Mouse (Mus musculus): ENCODE data around the gene Sox5. TPM values are rescaled to one million over a fixed set of nuclear protein-coding genes. Genes with fewer than 3 reads are reported as not detected.

Gene Sox5
- polyA plus RNA-seq, 1 experiment, result 4.6 TPM

DNA sequence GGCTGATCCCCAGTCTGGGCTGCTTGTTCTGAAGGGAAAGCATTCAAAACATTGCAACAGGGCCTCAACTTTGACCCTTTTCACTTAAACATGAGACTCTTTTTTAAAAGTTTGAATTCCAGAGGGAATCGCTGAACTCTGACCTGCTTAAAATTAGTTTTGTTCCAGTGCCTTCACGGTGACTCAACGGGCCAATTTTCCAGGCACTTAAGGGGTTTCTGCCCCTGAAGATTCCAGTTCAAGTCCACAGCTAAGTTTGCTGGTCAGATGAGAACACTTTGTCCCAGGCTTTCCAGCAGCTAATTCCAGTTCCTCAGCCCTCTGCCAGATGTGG, 27.8 kb downstream of the Sox5 start:
- Histone ChIP-seq H3K4me3 (ENCODE audit: insufficient read depth, low read depth, low read length) (no peak overlapping the region), H3K4me1 (ENCODE audit: control insufficient read depth, insufficient read depth, insufficient read length, low read length) (peaks cover 12% of the 10 kb centered on the region), H3K27ac (replicated peaks; ENCODE audit: low read depth, low read length) (peak overlapping the region; percentile 96)

DNA sequence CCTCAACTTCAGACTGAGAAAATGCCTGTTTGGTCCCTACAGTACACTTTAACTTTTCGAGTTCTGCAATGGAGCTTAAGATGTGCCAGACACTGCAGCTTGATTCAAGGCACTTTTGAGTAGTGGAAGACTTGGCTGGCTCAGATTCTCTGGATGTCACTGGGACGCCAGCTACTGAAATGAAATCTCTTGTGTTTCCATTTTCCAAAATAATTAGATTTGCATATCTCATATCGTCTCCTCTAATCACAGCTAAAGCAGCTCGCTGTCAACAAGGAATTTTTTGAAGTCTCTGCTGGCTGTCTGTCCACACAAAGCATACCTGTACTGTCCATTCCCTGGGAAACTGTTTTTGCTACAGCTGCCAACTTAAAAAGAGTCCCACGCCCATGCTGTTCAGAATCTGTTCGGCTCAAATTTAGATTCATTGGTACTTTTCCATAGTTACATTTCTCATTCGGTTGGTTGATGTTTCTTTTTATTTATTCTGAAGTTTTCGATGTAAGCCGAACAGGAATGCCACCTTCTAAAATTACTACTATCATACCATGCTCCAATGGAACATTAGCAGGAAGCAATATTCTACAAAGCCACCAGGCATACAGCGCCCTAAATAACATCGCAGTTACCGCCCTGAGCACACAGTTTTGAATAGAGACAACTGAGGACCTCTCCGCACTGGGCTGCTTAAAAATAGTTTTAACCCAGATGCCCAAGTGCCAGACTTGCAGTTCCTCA, 28.4 kb downstream of the Sox5 start:
- peak overlapping the region; percentile 89 for H3K27ac ChIP-seq (replicated peaks; ENCODE audit: low read depth, low read length)
- H3K4me1 ChIP-seq (ENCODE audit: control insufficient read depth, insufficient read depth, insufficient read length, low read length), result peaks cover 12% of the 10 kb centered on the region
- H3K4me3 ChIP-seq (ENCODE audit: insufficient read depth, low read depth, low read length), result no peak overlapping the region

DNA sequence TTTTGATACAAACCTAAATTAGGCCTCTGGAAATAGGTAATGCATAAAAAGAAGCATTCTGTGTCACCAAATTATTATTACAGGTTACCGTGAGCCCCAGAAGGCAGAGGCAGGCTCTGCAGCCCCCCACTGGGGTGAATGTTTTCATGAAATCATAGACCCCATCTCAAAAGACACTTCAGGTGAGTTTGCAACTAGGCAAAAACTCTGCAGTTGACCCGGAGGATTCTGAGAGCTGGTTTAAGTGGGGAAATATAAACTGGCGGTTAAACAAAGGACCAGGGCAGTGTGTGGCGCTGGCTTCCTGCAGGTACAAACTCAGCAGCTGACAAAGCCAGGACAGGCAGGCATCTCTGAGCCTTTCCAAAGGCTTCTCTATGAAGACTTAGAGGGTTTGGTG, 30.2 kb downstream of the Sox5 start:
- Histone ChIP-seq H3K27ac (replicated peaks; ENCODE audit: low read depth, low read length) (peak overlapping the region; percentile 42; the same call in 1 of the 2 replicates), H3K4me3 (ENCODE audit: insufficient read depth, low read depth, low read length) (no peak overlapping the region), H3K4me1 (ENCODE audit: control insufficient read depth, insufficient read depth, insufficient read length, low read length) (peaks cover 12% of the 10 kb centered on the region)

DNA sequence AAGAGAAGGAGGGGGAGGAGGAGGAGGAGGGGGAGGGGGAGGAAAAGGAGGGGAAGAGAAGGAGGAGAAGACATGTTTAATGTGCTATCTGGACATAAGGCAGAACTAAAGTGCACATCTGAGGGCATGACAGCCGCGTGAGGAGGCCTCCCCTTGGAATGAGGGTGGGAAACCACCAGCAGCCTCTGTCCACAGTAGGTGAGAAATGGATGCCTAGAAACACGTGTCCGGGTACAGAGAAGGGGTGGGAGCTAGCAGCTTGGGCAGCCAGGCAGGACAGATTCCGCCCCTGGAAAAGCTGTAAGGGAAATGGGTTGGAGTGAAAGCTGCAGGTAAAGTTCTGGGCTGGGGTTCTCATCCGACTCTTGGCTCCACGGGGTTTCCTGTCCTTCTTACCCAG, 31.6 kb downstream of the Sox5 start:
- Histone ChIP-seq H3K4me1 (ENCODE audit: control insufficient read depth, insufficient read depth, insufficient read length, low read length) (peaks cover 8% of the 10 kb centered on the region), H3K27ac (replicated peaks; ENCODE audit: low read depth, low read length) (0 out of 2 replicates have a peak overlapping the region, but pooled peaks have one; percentile 6), H3K4me3 (ENCODE audit: insufficient read depth, low read depth, low read length) (no peak overlapping the region)

DNA sequence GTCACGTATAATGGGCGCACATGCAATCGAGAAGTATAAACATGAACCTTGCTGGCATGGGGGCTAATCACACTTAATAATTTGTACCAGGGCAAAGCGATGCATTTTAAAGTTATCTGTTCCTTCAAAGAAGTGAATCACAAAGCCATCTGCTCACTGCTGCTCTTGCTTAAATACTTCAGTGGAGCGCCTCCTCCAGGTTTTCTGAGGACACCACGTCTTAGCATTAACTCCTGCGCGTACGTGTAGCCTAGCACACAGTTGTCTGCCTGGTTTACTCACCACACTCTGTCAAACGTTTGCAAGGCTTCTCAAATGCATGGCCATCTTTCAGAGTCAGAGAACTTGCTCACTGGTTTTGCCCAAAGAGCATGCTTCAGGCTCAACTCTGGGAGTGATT, 35.3 kb downstream of the Sox5 start:
- H3K4me3 ChIP-seq (ENCODE audit: insufficient read depth, low read depth, low read length), result no peak overlapping the region
- peaks cover 16% of the 10 kb centered on the region; the same call in 1 of the 2 replicates for H3K4me1 ChIP-seq (ENCODE audit: control insufficient read depth, insufficient read depth, insufficient read length, low read length)
- no peak overlapping the region for H3K27ac ChIP-seq (replicated peaks; ENCODE audit: low read depth, low read length)

DNA sequence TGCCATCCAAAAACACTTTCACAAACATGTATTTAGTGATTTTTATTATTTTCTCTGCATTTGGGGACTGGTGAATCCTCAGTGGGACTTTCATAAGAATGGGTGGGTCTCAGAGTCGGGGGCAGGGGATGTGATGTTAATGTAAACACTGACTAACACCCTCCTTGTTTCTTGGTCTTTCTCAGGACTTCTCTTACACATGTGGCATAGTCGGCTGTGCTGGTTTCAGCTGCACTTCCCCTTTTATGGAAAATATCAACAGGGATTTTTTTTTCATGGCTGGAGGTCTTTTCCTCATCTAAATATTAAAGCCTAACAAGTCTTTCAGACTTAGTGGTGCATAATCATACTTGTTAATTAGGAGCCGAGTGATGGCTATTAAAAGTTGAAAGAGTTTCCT, 39.2 kb downstream of the Sox5 start:
- Histone ChIP-seq H3K4me1 (ENCODE audit: control insufficient read depth, insufficient read depth, insufficient read length, low read length) (peaks cover 14% of the 10 kb centered on the region; the same call in 1 of the 2 replicates), H3K27ac (replicated peaks; ENCODE audit: low read depth, low read length) (no peak overlapping the region), H3K4me3 (ENCODE audit: insufficient read depth, low read depth, low read length) (no peak overlapping the region)

DNA sequence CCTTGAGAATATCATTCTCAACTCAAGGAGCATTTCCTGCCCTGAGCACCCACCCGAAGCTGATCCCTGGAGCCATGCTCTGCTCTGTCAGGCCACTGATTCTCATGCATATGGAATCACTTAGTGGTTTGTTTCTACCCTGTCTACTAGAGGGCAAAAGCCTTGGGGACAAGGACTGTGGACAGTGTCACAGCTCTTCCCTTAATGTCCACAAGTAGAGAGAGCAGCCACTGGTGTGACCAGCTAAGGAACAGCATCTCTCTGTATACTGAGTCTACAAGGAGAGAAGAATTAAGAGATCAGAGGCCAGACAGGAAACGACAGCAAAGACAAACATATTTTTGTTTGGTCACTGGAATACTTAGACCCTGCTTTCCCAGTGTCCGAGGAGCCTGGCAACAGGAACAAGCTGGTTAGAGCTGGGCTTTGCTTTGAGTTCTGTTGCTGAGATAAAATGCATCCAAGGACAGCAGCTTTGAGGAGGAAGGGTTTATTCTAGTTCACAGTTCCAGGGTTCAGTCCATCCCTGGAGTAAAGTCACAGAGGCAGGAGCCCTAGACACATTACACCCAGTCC, 40.6 kb downstream of the Sox5 start:
- H3K4me3 ChIP-seq (ENCODE audit: insufficient read depth, low read depth, low read length), result no peak overlapping the region
- H3K4me1 ChIP-seq (ENCODE audit: control insufficient read depth, insufficient read depth, insufficient read length, low read length), result peaks cover 14% of the 10 kb centered on the region; the same call in 1 of the 2 replicates
- 0 out of 2 replicates have a peak overlapping the region, but pooled peaks have one; percentile 34 for H3K27ac ChIP-seq (replicated peaks; ENCODE audit: low read depth, low read length)

DNA sequence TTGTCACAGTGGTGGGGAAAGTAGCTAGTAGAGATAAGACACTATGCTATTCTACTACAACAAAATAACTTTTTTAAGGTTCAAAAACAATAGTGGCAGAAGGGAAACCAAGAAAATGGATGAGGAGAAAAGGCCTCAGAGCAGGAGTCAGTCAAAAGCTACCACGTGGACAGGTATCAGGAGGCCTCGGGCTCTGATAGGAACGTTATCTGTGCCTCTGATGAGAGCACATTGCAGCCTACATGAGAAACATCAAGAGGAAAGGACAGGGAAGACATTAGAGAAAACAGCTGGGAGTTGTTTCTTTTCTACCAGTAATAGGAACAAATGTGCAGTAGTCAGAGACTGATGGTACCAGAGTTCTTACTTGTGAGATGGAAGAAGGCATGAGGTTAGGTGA, 41.4 kb downstream of the Sox5 start:
- H3K27ac ChIP-seq (replicated peaks; ENCODE audit: low read depth, low read length), result 0 out of 2 replicates have a peak overlapping the region, but pooled peaks have one; percentile 34

DNA sequence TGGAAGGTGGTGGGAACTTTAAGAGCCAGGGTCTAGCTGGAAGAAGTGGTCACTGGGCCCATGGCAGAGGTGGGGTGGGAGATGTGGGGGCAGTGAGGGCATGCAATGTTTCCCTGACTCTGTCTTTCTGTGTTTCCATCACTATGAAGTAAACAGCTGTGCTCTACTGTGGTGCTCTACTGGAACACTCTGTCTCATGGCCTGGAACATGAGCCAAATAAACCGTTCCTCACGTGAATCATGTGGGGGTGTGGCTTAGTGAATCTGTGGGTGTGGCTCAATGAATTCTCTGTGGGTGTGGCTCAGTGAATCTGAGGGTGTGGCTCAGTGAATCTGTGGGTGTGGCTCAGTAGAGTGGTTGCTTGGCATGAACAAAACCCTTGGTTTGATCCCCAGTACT, 42.0 kb downstream of the Sox5 start:
- peaks cover 14% of the 10 kb centered on the region; the same call in 1 of the 2 replicates for H3K4me1 ChIP-seq (ENCODE audit: control insufficient read depth, insufficient read depth, insufficient read length, low read length)
- no peak overlapping the region for H3K4me3 ChIP-seq (ENCODE audit: insufficient read depth, low read depth, low read length)

More for the DNA sequence above, 41.4 kb downstream of the Sox5 start:
- Histone ChIP-seq H3K4me1 (ENCODE audit: control insufficient read depth, insufficient read depth, insufficient read length, low read length) (peaks cover 14% of the 10 kb centered on the region; the same call in 1 of the 2 replicates), H3K4me3 (ENCODE audit: insufficient read depth, low read depth, low read length) (no peak overlapping the region)

DNA sequence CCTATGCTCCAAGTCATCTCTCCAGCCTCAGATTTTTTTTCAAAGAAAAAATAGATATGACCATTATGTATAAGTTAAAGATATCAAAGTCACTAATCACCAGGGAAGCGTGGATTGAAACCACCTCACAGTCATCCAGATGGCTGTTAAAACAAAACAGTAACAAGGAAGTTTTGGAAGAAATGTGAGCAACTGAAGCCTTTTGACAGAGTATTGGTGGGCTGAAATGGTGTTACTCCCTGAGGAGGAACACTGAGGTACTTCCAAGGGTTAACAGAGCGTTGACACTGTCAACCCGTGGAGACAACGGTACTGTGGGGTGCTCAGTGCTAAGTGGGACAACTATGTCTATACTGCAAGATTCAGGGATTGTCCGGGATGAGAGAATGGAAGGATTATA, 44.0 kb downstream of the Sox5 start:
- Histone ChIP-seq H3K4me1 (ENCODE audit: control insufficient read depth, insufficient read depth, insufficient read length, low read length) (peaks cover 5% of the 10 kb centered on the region; the same call in 1 of the 2 replicates), H3K27ac (replicated peaks; ENCODE audit: low read depth, low read length) (no peak overlapping the region), H3K4me3 (ENCODE audit: insufficient read depth, low read depth, low read length) (no peak overlapping the region)

More for the DNA sequence above, 42.0 kb downstream of the Sox5 start:
- H3K27ac ChIP-seq (replicated peaks; ENCODE audit: low read depth, low read length), result no peak overlapping the region

DNA sequence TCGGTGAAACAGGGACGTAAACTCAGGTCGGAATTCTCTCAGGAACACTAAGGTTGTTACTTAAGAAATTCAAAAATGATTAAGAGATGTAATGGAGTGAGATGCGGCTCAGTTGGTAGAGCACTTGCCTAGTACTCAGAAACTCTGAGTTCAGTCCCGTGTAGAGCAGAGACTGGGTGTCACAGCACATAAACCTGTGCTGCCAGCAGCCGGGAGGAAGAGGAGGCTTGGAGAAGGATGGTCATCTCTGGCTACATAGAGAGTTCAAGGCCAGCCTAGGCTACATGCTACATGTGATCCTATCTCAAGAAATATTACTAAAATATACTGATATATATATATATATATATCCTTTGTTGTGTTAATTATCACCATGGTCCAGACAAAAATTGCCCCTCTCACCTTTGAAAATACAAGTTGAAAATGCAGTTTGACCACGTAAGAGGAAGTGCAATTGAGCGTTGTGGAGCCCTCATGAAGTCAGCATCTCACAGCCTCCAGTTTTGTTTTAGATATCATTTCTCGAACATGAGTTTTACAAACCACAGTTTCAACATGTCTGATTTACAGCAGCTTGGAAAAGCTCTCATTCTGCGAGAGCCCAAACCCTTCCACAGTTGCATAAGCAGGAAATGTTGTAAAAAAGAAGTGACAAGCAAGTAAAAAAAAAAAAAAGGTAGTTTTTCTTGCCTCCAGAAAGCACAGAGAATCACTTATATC, 50.4 kb downstream of the Sox5 start:
- Histone ChIP-seq H3K27ac (replicated peaks; ENCODE audit: low read depth, low read length) (no peak overlapping the region), H3K4me1 (ENCODE audit: control insufficient read depth, insufficient read depth, insufficient read length, low read length) (peaks cover 2% of the 10 kb centered on the region; the same call in 1 of the 2 replicates), H3K4me3 (ENCODE audit: insufficient read depth, low read depth, low read length) (no peak overlapping the region)

DNA sequence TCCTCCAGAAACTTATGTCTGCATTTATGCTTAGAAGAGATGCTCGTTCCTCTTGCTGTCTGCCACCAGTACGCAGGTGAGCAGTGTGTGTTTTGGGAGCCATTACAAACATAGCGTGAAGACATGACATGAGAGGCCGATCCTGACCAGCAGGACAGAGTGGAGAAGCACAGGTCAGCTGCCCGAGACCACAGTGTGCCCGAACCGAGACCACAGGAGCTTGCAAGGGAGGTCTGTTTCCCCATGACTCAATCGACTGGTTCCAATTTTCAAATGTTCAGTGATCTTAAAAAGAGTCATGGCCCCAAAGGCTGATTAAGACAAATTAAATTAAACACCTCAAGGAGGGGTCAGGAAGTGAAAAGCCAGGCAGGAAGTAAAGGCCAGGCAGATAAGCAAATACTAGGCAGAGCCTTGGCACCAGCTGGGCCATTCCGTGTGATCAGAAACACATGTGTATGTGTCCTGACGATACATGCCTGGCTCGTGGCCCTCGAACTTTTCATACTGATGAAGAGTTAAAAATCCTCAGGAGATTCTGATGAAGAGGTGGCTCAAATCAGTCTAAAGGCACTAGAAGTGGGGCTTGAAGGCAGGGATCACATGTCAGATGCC, 58.1 kb downstream of the Sox5 start:
- Histone ChIP-seq H3K4me1 (ENCODE audit: control insufficient read depth, insufficient read depth, insufficient read length, low read length) (no peaks in the 10 kb centered on the region), H3K4me3 (ENCODE audit: insufficient read depth, low read depth, low read length) (no peak overlapping the region), H3K27ac (replicated peaks; ENCODE audit: low read depth, low read length) (no peak overlapping the region)

DNA sequence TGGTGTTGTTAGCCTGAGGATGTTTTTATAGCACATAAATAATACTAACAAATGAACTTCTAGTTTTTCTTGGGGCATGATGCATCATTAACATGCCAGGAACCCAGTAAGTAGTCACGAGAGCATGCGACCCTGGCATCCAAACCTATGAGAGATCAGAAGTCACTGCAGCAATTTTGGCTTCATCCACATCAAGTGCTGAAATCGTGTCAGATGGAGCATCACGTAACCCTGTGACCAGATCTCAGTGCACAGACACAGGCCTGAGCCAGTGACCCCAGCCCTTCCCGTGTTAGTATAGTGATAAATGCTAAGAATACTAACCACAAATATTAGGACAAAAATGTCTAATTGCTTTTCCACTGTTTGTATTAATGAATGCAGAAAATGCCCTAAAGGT, 58.8 kb downstream of the Sox5 start:
- H3K4me3 ChIP-seq (ENCODE audit: insufficient read depth, low read depth, low read length), result no peak overlapping the region
- no peaks in the 10 kb centered on the region for H3K4me1 ChIP-seq (ENCODE audit: control insufficient read depth, insufficient read depth, insufficient read length, low read length)
- no peak overlapping the region for H3K27ac ChIP-seq (replicated peaks; ENCODE audit: low read depth, low read length)

DNA sequence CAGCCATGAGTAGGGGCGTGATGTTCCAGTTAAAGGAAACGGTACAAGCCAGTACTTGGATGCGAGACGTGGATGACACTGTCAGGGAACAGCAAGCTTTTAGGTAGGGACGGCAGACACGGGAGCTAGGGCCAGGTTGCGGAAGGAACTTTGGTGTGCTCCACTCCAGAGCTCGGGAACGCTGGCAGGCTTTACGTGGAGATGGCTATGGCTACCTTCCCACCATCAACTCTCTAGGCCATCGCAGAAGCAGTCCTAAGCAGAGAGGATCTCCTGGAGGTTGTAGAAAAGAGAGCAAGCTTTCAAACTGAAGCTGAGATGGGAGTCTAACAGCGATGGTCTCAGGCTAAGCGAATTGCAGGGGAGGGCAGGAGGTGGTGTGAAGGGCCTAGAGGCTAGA, 60.9 kb downstream of the Sox5 start:
- Histone ChIP-seq H3K27ac (replicated peaks; ENCODE audit: low read depth, low read length) (no peak overlapping the region), H3K4me1 (ENCODE audit: control insufficient read depth, insufficient read depth, insufficient read length, low read length) (no peaks in the 10 kb centered on the region), H3K4me3 (ENCODE audit: insufficient read depth, low read depth, low read length) (no peak overlapping the region)

DNA sequence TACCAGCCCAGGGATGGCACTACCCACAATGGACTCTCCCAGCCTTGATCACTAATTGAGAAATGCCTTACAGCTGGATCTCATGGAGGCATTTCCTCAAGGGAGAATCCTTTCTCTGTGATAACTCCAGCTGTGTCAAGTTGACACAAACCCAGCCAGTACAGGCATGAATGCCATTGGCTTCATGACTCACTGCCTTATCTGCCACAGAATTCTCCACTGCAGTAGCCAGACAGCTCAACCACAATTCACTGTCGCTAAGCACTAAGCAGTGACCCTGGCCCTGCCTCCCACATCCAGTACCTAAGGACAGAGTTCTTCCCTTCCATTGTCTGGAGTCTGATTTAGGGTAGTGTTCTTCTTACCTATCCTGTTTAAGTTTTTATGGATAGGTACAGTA, 65.4 kb downstream of the Sox5 start:
- H3K4me1 ChIP-seq (ENCODE audit: control insufficient read depth, insufficient read depth, insufficient read length, low read length), result 0 out of 2 replicates have a peak, but pooled peaks cover 2% of the 10 kb centered on the region
- no peak overlapping the region for H3K27ac ChIP-seq (replicated peaks; ENCODE audit: low read depth, low read length)
- no peak overlapping the region for H3K4me3 ChIP-seq (ENCODE audit: insufficient read depth, low read depth, low read length)
